Mouse (Mus musculus): ENCODE data around the gene Trappc6b. TPM values are rescaled to one million over a fixed set of nuclear protein-coding genes. Genes with fewer than 3 reads are reported as not detected.

Gene Trappc6b
- total RNA-seq, 2 experiments from 2014 or later, result 28.5 to 40.1 TPM

Other genes with a start within 250 kb of the Trappc6b start
- 10 to 100 TPM; 45.0 to 51.3 TPM for gene Sec23a, start 49.5 kb downstream of the Trappc6b start, total RNA-seq (2021)
- 1 to 10 TPM; 3.8 to 4.6 TPM for gene Gemin2, start 48.1 kb downstream of the Trappc6b start, total RNA-seq (2021)
- 10 to 100 TPM; 16.5 to 21.3 TPM for gene Pnn, start 5.4 kb upstream of the Trappc6b start, total RNA-seq (2021)
- 100 to 1,000 TPM in 1 of 2 experiments, 10 to 100 TPM in 1; 83.9 to 111 TPM for gene Mia2, start 34.3 kb upstream of the Trappc6b start, total RNA-seq (2021)
- gene Fbxo33, start 158.3 kb upstream of the Trappc6b start, total RNA-seq (2021), result 1 to 10 TPM; 2.4 to 3.5 TPM